Mouse (Mus musculus): ENCODE data around the gene Lrp6. TPM values are rescaled to one million over a fixed set of nuclear protein-coding genes. Genes with fewer than 3 reads are reported as not detected.

Gene Lrp6
- polyA plus RNA-seq, 1 experiment from 2014 or later: 20.0 TPM

- WGBS: 38% methylated on average over 8 of the region's 8 CpGs
- Histone ChIP-seq H3K4me1 (replicated peaks; ENCODE audit: control insufficient read depth, insufficient read depth, low read length) (peaks cover 22% of the 10 kb centered on the region), H3K27ac (ENCODE audit: low read length) (no peak overlapping the region), H3K9me3 (ENCODE audit: control insufficient read depth, low read length) (no peaks in the 10 kb centered on the region), H3K36me3 (ENCODE audit: control insufficient read depth, insufficient read depth) (no peaks in the 10 kb centered on the region), H3K27me3 (replicated peaks; ENCODE audit: control insufficient read depth, insufficient read depth, low read length) (no peaks in the 10 kb centered on the region), H3K4me2 (ENCODE audit: low read length) (no peak overlapping the region), H3K4me3 (replicated peaks; ENCODE audit: low read length) (no peak overlapping the region), H3K9ac (replicated peaks; ENCODE audit: low read depth, low read length) (no peak overlapping the region)
- ATAC-seq: peak; percentile 77
Measured at GRCm38 (mm10) chr6:134558546-134559129, 8.1 kb downstream of the Lrp6 start.

- H3K36me3 ChIP-seq (ENCODE audit: control insufficient read depth, insufficient read depth): no peaks in the 10 kb centered on the region
- peaks cover 22% of the 10 kb centered on the region for H3K4me1 ChIP-seq (replicated peaks; ENCODE audit: control insufficient read depth, insufficient read depth, low read length)
- no peak overlapping the region for H3K27ac ChIP-seq (ENCODE audit: low read length)
- no peak overlapping the region for H3K4me2 ChIP-seq (ENCODE audit: low read length)
- no peak overlapping the region for H3K4me3 ChIP-seq (replicated peaks; ENCODE audit: low read length)
- no peaks in the 10 kb centered on the region for H3K27me3 ChIP-seq (replicated peaks; ENCODE audit: control insufficient read depth, insufficient read depth, low read length)
- WGBS: 97% methylated on average over 1 of the region's 1 CpGs
- ATAC-seq: no peak
- H3K9ac ChIP-seq (replicated peaks; ENCODE audit: low read depth, low read length): no peak overlapping the region
- H3K9me3 ChIP-seq (ENCODE audit: control insufficient read depth, low read length): no peaks in the 10 kb centered on the region
Measured at GRCm38 (mm10) chr6:134557043-134557442, 9.7 kb downstream of the Lrp6 start.

- Histone ChIP-seq H3K4me2 (ENCODE audit: low read length) (no peak overlapping the region), H3K9me3 (ENCODE audit: control insufficient read depth, low read length) (no peaks in the 10 kb centered on the region), H3K36me3 (ENCODE audit: control insufficient read depth, insufficient read depth) (no peaks in the 10 kb centered on the region), H3K4me1 (replicated peaks; ENCODE audit: control insufficient read depth, insufficient read depth, low read length) (peaks cover 22% of the 10 kb centered on the region), H3K9ac (replicated peaks; ENCODE audit: low read depth, low read length) (no peak overlapping the region), H3K27me3 (replicated peaks; ENCODE audit: control insufficient read depth, insufficient read depth, low read length) (no peaks in the 10 kb centered on the region), H3K27ac (ENCODE audit: low read length) (no peak overlapping the region), H3K4me3 (replicated peaks; ENCODE audit: low read length) (no peak overlapping the region)
- ATAC-seq: no peak
- WGBS: 63% methylated on average over 7 of the region's 7 CpGs
Measured at GRCm38 (mm10) chr6:134556185-134556950, 10.4 kb downstream of the Lrp6 start.

GRCm38 (mm10) chr6:134555178-134555577 lies 11.6 kb downstream of the Lrp6 start:
- H3K4me1 ChIP-seq (replicated peaks; ENCODE audit: control insufficient read depth, insufficient read depth, low read length): peaks cover 22% of the 10 kb centered on the region
- no peak for ATAC-seq
- no peak overlapping the region for H3K4me3 ChIP-seq (replicated peaks; ENCODE audit: low read length)
- no peaks in the 10 kb centered on the region for H3K36me3 ChIP-seq (ENCODE audit: control insufficient read depth, insufficient read depth)
- no peak overlapping the region for H3K27ac ChIP-seq (ENCODE audit: low read length)
- H3K9ac ChIP-seq (replicated peaks; ENCODE audit: low read depth, low read length): no peak overlapping the region
- no peak overlapping the region for H3K4me2 ChIP-seq (ENCODE audit: low read length)
- no peaks in the 10 kb centered on the region for H3K27me3 ChIP-seq (replicated peaks; ENCODE audit: control insufficient read depth, insufficient read depth, low read length)
- 48% methylated on average over 3 of the region's 3 CpGs for WGBS
- no peaks in the 10 kb centered on the region for H3K9me3 ChIP-seq (ENCODE audit: control insufficient read depth, low read length)

GRCm38 (mm10) chr6:134554230-134554629 lies 12.5 kb downstream of the Lrp6 start:
- no peak overlapping the region for H3K9ac ChIP-seq (replicated peaks; ENCODE audit: low read depth, low read length)
- 39% methylated on average over 4 of the region's 4 CpGs for WGBS

GRCm38 (mm10) chr6:134551007-134551406 lies 15.8 kb downstream of the Lrp6 start:
- no peak overlapping the region for H3K27ac ChIP-seq (ENCODE audit: low read length)
- H3K9ac ChIP-seq (replicated peaks; ENCODE audit: low read depth, low read length): no peak overlapping the region
- no peak overlapping the region for H3K4me2 ChIP-seq (ENCODE audit: low read length)
- peaks cover 11% of the 10 kb centered on the region for H3K4me1 ChIP-seq (replicated peaks; ENCODE audit: control insufficient read depth, insufficient read depth, low read length)
- H3K36me3 ChIP-seq (ENCODE audit: control insufficient read depth, insufficient read depth): no peaks in the 10 kb centered on the region
- no peak for ATAC-seq
- H3K4me3 ChIP-seq (replicated peaks; ENCODE audit: low read length): no peak overlapping the region
- 59% methylated on average over 1 of the region's 1 CpGs for WGBS
- no peaks in the 10 kb centered on the region for H3K27me3 ChIP-seq (replicated peaks; ENCODE audit: control insufficient read depth, insufficient read depth, low read length)
- H3K9me3 ChIP-seq (ENCODE audit: control insufficient read depth, low read length): no peaks in the 10 kb centered on the region; the same call in 1 of the 2 replicates

More at GRCm38 (mm10) chr6:134554230-134554629, 12.5 kb downstream of the Lrp6 start:
- Histone ChIP-seq H3K4me2 (ENCODE audit: low read length) (no peak overlapping the region), H3K27ac (ENCODE audit: low read length) (no peak overlapping the region), H3K36me3 (ENCODE audit: control insufficient read depth, insufficient read depth) (no peaks in the 10 kb centered on the region), H3K9me3 (ENCODE audit: control insufficient read depth, low read length) (no peaks in the 10 kb centered on the region), H3K27me3 (replicated peaks; ENCODE audit: control insufficient read depth, insufficient read depth, low read length) (no peaks in the 10 kb centered on the region), H3K4me1 (replicated peaks; ENCODE audit: control insufficient read depth, insufficient read depth, low read length) (peaks cover 22% of the 10 kb centered on the region), H3K4me3 (replicated peaks; ENCODE audit: low read length) (no peak overlapping the region)
- ATAC-seq: no peak

- Histone ChIP-seq H3K36me3 (ENCODE audit: control insufficient read depth, insufficient read depth) (no peaks in the 10 kb centered on the region), H3K27ac (ENCODE audit: low read length) (no peak overlapping the region), H3K9me3 (ENCODE audit: control insufficient read depth, low read length) (no peaks in the 10 kb centered on the region; the same call in 1 of the 2 replicates), H3K4me1 (replicated peaks; ENCODE audit: control insufficient read depth, insufficient read depth, low read length) (peaks cover 6% of the 10 kb centered on the region), H3K4me2 (ENCODE audit: low read length) (no peak overlapping the region), H3K27me3 (replicated peaks; ENCODE audit: control insufficient read depth, insufficient read depth, low read length) (no peaks in the 10 kb centered on the region), H3K9ac (replicated peaks; ENCODE audit: low read depth, low read length) (no peak overlapping the region), H3K4me3 (replicated peaks; ENCODE audit: low read length) (no peak overlapping the region)
- 93% methylated on average over 1 of the region's 1 CpGs for WGBS
- ATAC-seq: no peak
Measured at GRCm38 (mm10) chr6:134550396-134550795, 16.4 kb downstream of the Lrp6 start.

- H3K9me3 ChIP-seq (ENCODE audit: control insufficient read depth, low read length): no peaks in the 10 kb centered on the region; the same call in 1 of the 2 replicates
- no peak for ATAC-seq
- no peaks in the 10 kb centered on the region for H3K27me3 ChIP-seq (replicated peaks; ENCODE audit: control insufficient read depth, insufficient read depth, low read length)
- WGBS: 79% methylated on average over 3 of the region's 3 CpGs
- no peak overlapping the region for H3K27ac ChIP-seq (ENCODE audit: low read length)
- H3K9ac ChIP-seq (replicated peaks; ENCODE audit: low read depth, low read length): no peak overlapping the region
- H3K4me1 ChIP-seq (replicated peaks; ENCODE audit: control insufficient read depth, insufficient read depth, low read length): peaks cover 13% of the 10 kb centered on the region
- no peak overlapping the region for H3K4me3 ChIP-seq (replicated peaks; ENCODE audit: low read length)
- H3K4me2 ChIP-seq (ENCODE audit: low read length): no peak overlapping the region
- H3K36me3 ChIP-seq (ENCODE audit: control insufficient read depth, insufficient read depth): no peaks in the 10 kb centered on the region
Measured at GRCm38 (mm10) chr6:134544843-134545242, 21.9 kb downstream of the Lrp6 start.

GRCm38 (mm10) chr6:134544093-134544492 lies 22.7 kb downstream of the Lrp6 start:
- no peak overlapping the region for H3K4me3 ChIP-seq (replicated peaks; ENCODE audit: low read length)
- no peaks in the 10 kb centered on the region; the same call in 1 of the 2 replicates for H3K9me3 ChIP-seq (ENCODE audit: control insufficient read depth, low read length)
- no peak for ATAC-seq
- no peaks in the 10 kb centered on the region for H3K27me3 ChIP-seq (replicated peaks; ENCODE audit: control insufficient read depth, insufficient read depth, low read length)
- peaks cover 13% of the 10 kb centered on the region for H3K4me1 ChIP-seq (replicated peaks; ENCODE audit: control insufficient read depth, insufficient read depth, low read length)
- 47% methylated on average over 2 of the region's 2 CpGs for WGBS
- H3K27ac ChIP-seq (ENCODE audit: low read length): no peak overlapping the region
- no peak overlapping the region for H3K4me2 ChIP-seq (ENCODE audit: low read length)
- H3K9ac ChIP-seq (replicated peaks; ENCODE audit: low read depth, low read length): no peak overlapping the region
- no peaks in the 10 kb centered on the region for H3K36me3 ChIP-seq (ENCODE audit: control insufficient read depth, insufficient read depth)
